Mouse (Mus musculus): Measurements from ENCODE around the gene Eps8l3.
"Not testable (repeated sequence)": the region's sequence is repeated elsewhere in the genome, so short reads cannot be mapped to it uniquely, and the experiment has no call there.

The Eps8l3 gene

GRCm38 (mm10) chr3:107853232-107854181 lies 23.5 kb upstream of the Eps8l3 start:
- no peak for DNase-seq (ENCODE audit: low read depth, low spot score)

- no peak for DNase-seq (ENCODE audit: low read depth, low spot score)
These were observed 21.7 kb upstream of the Eps8l3 start for GRCm38 (mm10) chr3:107855368-107855767.

- no peak for DNase-seq (ENCODE audit: low read depth, low spot score)
These were observed 19.4 kb upstream of the Eps8l3 start for GRCm38 (mm10) chr3:107857646-107858045.

GRCm38 (mm10) chr3:107861483-107861882 lies 15.5 kb upstream of the Eps8l3 start:
- DNase-seq (ENCODE audit: low read depth, low spot score) = not testable (repeated sequence)

GRCm38 (mm10) chr3:107862471-107862870 lies 14.6 kb upstream of the Eps8l3 start:
- no peak for DNase-seq (ENCODE audit: low read depth, low spot score)

- no peak for DNase-seq (ENCODE audit: low read depth, low spot score)
These were observed 13.6 kb upstream of the Eps8l3 start for GRCm38 (mm10) chr3:107863471-107863870.

GRCm38 (mm10) chr3:107863898-107864603 lies 13.0 kb upstream of the Eps8l3 start:
- peak; percentile 88 for DNase-seq (ENCODE audit: low read depth, low spot score)

GRCm38 (mm10) chr3:107865364-107866091 lies 11.5 kb upstream of the Eps8l3 start:
- no peak for DNase-seq (ENCODE audit: low read depth, low spot score)

- DNase-seq (ENCODE audit: low read depth, low spot score) = peak; percentile 94
These were observed 9.9 kb upstream of the Eps8l3 start for GRCm38 (mm10) chr3:107867086-107867485.

- DNase-seq (ENCODE audit: low read depth, low spot score) = peak; percentile 33
These were observed 8.6 kb upstream of the Eps8l3 start for GRCm38 (mm10) chr3:107868452-107868851.

GRCm38 (mm10) chr3:107869097-107869496 lies 7.9 kb upstream of the Eps8l3 start:
- DNase-seq (ENCODE audit: low read depth, low spot score) = no peak

GRCm38 (mm10) chr3:107869925-107870324 lies 7.1 kb upstream of the Eps8l3 start:
- no peak for DNase-seq (ENCODE audit: low read depth, low spot score)

GRCm38 (mm10) chr3:107873335-107874251 lies 3.4 kb upstream of the Eps8l3 start:
- DNase-seq (ENCODE audit: low read depth, low spot score) = no peak

- no peak for DNase-seq (ENCODE audit: low read depth, low spot score)
These were observed 1.8 kb upstream of the Eps8l3 start for GRCm38 (mm10) chr3:107875231-107875630.

- DNase-seq (ENCODE audit: low read depth, low spot score) = no peak
These were observed 1.0 kb downstream of the Eps8l3 start for GRCm38 (mm10) chr3:107877747-107878736.

GRCm38 (mm10) chr3:107887674-107888495 lies 10.9 kb downstream of the Eps8l3 start:
- no peak for DNase-seq (ENCODE audit: low read depth, low spot score)

GRCm38 (mm10) chr3:107889236-107889635 lies 12.2 kb downstream of the Eps8l3 start:
- not testable (repeated sequence) for DNase-seq (ENCODE audit: low read depth, low spot score)

- no peak for DNase-seq (ENCODE audit: low read depth, low spot score)
These were observed 18.2 kb downstream of the Eps8l3 start for GRCm38 (mm10) chr3:107895194-107895719.

Measured in ZHBTc4 (cell line).